Mouse (Mus musculus): ENCODE measurements at regions not wholly inside any gene's neighbourhood (a gene's known extent, or its start where the extent isn't known, plus 50 kb on each side); places are given as distances from the start of the nearest gene placed in this dataset.

DNA sequence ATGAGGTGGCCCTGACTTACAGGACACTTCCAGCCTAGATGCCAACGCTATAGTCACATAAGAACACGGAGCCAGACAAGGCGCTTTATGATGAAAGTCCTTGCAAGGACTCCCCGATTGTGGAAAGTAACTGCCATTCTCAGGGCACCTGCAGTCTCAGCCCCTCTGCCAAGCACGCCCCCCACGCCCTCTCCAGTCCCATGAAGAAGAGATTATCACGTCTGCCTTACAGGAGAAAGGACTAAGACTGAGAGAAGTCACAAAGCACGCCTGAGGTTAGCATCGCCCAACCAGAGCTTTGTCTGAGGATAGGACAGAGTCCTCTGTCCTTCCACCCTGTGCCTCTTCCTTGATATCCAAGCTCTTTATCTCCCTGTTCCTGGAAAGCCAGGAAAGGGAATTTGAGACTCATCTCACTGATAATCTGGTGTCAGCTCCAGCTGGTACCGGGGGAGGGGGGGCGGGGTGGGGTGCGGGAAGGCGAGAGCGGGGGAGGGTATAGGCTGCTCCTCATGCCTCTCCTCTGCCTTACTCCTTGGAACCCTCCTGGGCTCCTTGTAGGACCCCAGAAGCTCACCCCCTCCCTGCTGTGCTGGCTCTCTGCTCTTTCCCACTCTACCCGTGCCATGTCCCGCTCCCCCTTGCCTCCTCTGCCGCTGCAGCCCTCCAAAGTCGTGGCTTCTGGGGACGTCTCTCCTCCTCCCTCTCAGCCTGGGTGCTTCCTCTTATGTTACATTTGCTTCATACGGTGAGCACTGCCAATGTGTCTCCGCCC is 224.7 kb upstream of the Nfe2l3 start:
- no peak for DNase-seq (ENCODE audit: low read depth, low spot score)

GRCm38 (mm10) chr6:51208660-51209396 is 223.6 kb upstream of the Nfe2l3 start:
- DNase-seq (ENCODE audit: low read depth, low spot score), result peak; percentile 85

DNA sequence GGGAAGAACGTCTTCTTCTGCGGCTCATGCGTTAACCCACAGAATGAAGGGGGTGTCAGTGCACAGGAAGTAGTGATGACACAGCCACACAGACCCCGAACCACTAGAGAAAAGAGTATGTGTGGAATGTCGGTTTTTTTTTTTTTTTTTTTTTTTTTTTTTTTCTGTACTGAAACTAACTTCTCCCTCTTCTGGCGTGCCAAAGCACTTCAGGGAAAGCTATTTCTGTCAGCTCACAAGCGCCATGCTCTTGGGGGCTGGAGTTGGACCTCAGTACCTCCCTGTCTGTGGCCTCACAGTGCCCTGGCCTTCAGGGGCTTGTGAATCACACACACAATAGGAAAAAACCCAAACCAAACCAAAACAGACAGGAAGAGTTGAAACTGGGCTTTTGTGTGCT is 221.1 kb upstream of the Nfe2l3 start:
- peak; percentile 38 for DNase-seq (ENCODE audit: low read depth, low spot score)

GRCm38 (mm10) chr6:51212216-51212615 is 220.3 kb upstream of the Nfe2l3 start:
- no peak for DNase-seq (ENCODE audit: low read depth, low spot score)

DNA sequence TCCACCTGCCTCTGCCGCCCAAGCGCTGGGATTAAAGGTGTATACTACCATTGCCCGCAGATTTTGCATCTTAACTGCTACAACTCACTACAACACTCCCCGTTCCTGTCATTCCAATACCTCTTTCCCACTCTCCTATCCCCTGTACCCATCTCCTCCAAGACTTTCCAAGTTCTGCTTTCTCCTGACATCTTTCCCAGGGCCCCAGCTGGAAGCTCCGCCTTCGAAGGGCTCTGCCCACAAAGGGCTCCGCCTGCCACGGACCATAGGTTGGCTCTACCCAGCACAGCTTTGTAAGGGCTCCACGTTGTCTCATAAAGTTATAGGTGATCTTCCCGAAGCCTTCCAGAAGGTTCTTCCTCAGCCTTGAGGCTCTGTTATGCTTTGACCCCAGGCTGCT is 217.1 kb upstream of the Nfe2l3 start:
- DNase-seq (ENCODE audit: low read depth, low spot score), result no peak

DNA sequence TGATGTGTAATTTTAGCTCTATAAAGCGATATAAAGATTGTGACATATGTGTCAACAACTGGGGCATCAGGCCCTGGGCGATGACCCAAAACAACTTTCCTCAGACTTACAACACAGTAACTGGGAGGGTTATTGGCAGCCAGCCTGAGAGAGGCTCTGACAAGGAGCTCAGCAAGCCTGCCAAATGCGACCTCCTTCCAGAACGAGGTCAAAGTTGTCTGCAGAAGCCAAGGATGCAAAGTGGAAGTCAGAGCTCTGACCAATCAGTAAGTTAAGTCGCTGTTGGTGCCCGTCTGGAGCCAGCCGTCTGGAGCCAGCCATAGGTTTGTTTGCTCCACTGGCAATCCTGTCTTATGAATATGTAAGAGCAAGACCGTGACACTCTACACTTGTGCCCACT is 216.0 kb upstream of the Nfe2l3 start:
- no peak for DNase-seq (ENCODE audit: low read depth, low spot score)

GRCm38 (mm10) chr6:51219691-51220090 is 212.8 kb upstream of the Nfe2l3 start:
- DNase-seq (ENCODE audit: low read depth, low spot score), result peak; percentile 40

DNA sequence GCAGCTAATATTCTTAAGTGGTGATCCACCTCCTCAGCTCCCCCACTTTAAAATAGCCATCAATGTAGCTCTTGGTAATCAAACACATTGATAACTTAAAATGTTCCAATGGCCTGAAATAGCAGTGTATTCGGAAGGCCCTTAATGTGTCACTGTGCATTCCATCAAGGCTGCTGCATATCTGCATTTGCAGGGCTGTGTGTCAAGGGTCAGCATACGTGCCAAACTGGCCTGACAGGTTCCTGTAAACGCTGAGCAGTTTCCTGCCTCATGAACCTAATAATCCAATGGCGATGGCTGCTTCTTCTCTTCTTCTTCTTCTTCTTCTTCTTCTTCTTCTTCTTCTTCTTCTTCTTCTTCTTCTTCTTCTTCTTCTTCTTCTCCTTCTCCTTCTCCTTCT is 211.7 kb upstream of the Nfe2l3 start:
- DNase-seq (ENCODE audit: low read depth, low spot score), result no peak

- no peak for DNase-seq (ENCODE audit: low read depth, low spot score)
Observed at GRCm38 (mm10) chr6:51236077-51236740, 196.3 kb upstream of the Nfe2l3 start.

GRCm38 (mm10) chr6:51240039-51240438 is 192.4 kb upstream of the Nfe2l3 start:
- no peak for DNase-seq (ENCODE audit: low read depth, low spot score)

- DNase-seq (ENCODE audit: low read depth, low spot score), result no peak
Observed at GRCm38 (mm10) chr6:51250233-51250632, 182.2 kb upstream of the Nfe2l3 start.

- DNase-seq (ENCODE audit: low read depth, low spot score), result no peak
Observed at GRCm38 (mm10) chr6:51251432-51251831, 181.0 kb upstream of the Nfe2l3 start.

DNA sequence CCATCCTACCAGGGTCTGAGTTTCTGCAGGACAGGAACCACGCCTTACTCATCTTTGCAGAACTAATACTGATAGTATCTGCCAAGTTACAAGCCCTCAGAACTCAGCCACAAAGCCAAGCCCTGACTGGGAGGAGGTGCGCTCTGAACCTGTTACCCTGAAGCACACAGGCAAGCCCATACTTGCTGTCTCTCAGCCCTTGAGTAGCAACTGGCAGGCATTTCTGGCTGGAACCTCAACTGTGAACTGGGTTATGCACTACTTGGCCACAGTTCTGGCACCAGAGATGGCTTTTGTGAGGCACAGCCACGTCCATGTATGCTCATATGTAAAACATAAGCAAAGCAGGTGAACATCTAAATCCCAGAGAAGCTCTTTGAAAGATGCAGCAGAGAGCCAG is 179.7 kb upstream of the Nfe2l3 start:
- no peak for DNase-seq (ENCODE audit: low read depth, low spot score)

- no peak for DNase-seq (ENCODE audit: low read depth, low spot score)
Observed at GRCm38 (mm10) chr6:51256631-51257030, 175.8 kb upstream of the Nfe2l3 start.

DNA sequence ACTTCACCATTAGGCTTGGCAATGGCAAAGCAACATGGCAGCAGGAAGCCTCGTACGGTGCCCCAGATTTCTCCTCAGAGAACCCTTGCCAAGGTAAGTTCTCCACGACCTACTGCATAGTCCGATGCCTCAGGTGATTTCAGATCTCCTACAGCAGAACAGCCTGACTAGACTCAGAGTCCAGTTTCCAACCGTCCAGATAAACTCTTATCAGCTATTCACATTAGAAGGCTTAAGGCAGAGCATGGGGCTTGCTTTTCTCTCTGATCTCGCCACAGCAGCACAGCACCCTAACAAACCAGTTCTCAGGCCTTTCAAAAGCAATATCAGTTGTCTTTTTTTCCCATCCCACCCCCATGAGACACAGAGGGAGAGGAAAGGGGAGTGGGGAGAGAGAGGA is 174.9 kb upstream of the Nfe2l3 start:
- no peak for DNase-seq (ENCODE audit: low read depth, low spot score)

- DNase-seq (ENCODE audit: low read depth, low spot score), result no peak
Observed at GRCm38 (mm10) chr6:51258304-51258703, 174.2 kb upstream of the Nfe2l3 start.

DNA sequence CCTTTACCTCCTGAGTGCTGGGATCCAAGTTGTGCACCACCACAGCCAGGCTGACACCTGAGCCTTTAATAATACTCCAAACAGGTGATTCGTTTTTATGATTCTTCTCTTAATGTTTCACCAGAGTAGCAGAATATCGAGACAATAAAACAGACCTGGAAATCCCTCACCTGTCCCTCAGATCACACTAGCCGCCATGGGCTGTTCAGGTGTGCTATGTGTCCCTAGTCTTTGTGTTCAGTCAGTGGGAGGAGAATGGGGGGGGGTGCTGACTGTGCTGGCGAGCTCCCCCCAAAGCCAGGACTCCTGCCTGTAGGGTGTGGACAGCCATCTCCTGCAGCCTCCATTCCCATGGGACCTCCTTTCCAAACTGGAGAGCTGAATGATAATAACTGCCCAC is 168.9 kb upstream of the Nfe2l3 start:
- DNase-seq (ENCODE audit: low read depth, low spot score), result no peak

DNA sequence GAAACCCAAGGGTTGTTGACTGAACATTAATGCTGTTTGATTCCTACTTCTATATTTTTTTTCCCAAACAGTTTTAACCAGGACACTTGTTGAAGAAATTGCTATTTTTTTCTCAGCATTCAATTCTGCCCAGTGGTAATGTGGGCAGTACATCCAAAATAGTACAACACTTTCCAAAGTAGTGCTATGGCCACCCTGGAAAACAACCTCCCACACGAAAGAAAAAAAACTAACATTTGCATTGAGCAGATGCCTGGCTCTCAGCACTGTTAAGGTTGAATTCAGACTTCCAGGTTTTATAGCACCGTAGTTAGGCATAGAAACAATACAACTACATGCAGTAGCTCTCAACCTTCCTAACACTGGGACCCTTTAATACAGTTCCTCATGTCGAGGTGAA is 167.1 kb upstream of the Nfe2l3 start:
- DNase-seq (ENCODE audit: low read depth, low spot score), result no peak

GRCm38 (mm10) chr6:51266721-51267120 is 165.7 kb upstream of the Nfe2l3 start:
- DNase-seq (ENCODE audit: low read depth, low spot score), result no peak

GRCm38 (mm10) chr6:51267888-51268287 is 164.6 kb upstream of the Nfe2l3 start:
- DNase-seq (ENCODE audit: low read depth, low spot score), result no peak

DNA sequence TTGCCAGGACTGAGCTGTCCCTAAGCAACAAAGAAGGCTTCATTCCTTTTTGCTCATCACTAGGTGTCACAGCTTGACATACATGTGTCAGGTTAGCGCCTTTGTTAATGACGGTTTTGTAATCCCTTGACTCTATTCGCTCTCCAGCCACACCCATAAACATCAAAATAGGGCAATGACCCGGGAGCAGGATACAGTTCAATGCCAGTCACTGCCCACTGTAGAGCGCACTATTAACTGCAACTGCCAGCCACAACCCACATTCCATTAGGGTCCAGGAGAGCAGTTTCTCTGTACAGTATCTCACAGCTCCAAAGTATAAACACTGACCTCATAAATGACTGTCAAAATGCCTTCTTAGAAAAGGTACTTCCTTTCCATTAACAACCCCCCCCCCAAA is 163.5 kb upstream of the Nfe2l3 start:
- peak; percentile 41 for DNase-seq (ENCODE audit: low read depth, low spot score)

DNA sequence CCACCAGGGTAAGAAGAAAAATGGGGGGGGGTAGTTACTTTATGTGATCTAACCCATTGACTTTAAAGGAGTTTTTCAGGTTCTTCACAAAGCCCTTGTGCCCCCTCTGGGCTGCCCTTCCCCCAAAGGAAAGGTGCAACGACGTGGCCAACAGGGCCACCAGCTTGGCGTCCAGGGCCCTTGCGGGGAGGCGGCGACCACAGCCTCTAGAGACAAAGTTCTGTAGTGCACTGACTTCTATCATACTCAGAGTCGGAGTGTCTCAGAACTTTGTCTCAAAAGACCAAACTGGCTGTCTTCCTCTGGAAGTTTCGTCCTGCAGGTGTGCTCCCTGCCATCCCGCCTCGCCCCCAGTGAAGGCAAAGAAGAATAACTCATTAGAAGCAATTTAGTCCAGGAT is 162.9 kb upstream of the Nfe2l3 start:
- no peak for DNase-seq (ENCODE audit: low read depth, low spot score)

All from R1 (cell line).